Mouse (Mus musculus) adipocyte (in vitro differentiated cells): ENCODE measurements at regions not wholly inside any gene's neighbourhood (a gene's known extent, or its start where the extent isn't known, plus 50 kb on each side); places are given as distances from the start of the nearest gene placed in this dataset.
A peak's percentile ranks its signal among the peaks of the same experiment; 100 is the strongest.

ENCODE experiments used
- DNase-seq: peaks from one replicate; pipeline ENCODE4 v3.0.0-alpha.2; 2016; ENCODE audit warnings: low spot score

DNA sequence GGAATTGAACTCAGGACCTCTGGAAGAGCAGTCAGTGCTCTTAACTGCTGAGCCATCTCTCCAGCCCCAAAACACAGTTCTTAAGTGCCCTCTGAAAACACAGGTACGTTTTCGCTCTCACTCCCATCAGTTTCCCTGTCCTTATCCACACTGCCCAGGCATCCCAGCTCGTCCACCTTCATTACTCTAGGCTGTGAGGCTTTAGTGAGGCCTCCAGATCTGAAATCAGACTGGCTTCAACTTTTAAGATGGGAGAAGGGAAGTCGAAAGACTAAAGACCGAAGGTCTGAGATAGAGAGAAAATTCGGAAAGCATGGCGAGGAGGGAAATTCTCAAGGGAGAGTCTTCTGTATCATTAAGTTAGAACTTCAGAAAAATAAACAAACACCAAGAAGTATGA lies 54.8 kb upstream of the Tet2 start:
- DNase-seq = no peak

DNA sequence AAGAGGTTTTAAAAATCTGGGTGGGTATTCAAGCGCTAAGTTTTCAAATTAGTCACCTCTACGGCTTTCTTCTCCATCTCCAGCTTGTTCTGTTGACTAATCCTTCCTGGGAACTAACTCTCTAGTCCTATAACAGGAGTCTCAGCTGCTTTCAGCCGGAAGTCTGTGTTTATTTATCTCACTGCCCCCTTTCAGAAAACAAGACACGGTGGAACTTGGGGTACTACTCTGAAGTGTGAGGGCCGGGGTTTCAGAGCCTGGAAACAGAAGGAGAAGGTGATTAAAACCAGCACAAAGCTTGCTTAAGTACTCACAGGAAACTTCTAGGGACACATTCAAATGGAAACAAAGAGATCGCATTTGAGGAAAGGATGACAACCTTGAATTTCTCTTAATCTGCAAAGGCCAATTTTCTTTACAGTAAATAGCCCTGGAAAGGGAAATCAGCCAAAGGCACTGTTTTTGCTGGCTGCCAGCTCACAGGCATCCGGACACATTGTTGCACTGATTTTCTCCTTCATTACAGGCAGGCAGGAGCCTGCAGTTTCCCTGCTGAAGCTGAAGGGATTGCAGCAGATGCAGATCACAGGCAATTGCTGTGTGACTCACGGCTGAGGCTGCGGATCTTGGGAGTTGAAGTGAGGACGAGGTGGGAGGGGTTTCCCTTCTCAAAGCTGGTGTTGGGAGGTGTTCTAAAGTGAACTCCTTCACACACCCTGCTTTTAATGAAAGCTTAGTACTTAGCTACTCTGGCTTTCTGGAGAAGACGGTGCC lies 55.7 kb upstream of the Tet2 start:
- DNase-seq = peak; percentile 38

DNA sequence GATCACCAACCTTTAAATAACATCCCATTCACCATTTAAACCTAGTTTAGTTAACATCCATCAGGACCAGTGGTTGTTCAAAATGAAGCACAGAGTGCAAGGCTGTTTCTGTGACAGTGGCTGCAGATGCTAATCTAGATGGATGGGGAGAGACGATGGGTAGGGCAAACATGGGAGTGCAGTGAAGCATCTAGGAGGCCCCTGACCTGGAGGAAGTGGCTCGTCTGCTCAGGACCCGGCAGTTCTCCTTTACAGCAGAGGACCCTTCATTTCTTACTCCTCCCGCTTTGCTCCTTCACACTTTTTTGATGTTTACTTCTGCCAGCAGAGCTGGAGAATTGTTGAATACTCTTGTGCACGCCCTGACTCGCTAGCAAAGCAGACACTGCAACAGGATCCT lies 60.5 kb upstream of the Tet2 start:
- no peak for DNase-seq

DNA sequence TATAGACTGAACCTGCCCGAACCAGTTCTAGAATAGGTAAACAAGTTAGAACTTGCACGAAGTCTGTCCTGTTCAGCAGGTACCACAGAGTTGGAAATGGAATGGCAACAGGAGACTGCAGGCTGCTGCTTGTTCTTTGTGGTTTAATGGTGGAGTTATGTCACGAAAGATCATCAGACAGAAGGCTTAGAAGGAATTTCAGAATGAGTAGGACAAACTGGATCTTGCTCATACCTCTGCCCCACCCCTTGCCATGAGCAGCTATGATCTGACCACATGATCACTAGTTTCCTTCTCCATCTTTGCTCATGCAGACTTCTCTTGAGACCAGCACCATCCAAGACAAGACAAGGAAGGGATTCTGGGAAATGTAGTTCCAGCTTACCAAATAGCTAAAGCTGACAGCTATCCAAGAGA lies 63.9 kb upstream of the Tet2 start:
- no peak for DNase-seq

DNA sequence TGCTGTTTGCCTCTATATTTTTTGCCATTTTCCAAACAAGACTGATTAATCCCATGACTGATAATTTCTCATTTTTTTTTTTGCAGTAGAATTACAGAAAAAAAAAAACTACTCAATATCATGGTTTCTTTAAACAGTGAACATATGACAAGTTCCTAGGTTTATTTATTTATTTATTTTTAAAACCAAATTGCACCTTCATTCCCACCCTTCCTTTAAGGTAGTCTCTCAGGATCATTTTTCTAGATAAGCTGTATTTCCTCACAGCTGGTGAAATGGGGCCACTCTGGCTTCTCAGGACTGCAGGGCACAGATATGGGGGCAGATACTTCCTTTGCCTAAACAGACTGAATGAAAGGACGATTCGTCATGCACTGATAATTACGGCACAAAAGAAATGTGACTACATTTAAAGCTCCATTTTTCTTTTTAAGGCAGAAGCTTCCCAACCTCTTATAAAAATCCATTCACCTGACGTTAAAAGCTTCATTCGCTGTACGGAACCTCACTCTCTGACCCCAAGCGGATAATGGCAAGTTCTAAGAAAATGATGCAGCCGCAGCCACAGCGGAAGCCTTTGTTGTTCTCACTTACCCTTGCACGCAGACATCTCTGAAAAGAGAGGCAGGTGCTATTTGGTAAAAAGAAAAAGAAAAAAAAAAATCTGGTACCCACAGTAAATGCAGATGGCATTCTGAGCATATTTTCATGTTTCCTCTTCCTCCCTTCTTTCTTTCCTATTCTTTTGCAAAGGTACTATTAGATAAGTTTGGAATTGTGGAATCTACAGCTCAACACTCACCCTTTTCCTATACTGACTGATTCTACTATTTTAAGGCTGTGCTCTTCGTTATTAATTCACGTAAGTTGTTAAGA lies 69.1 kb upstream of the Tet2 start:
- DNase-seq = no peak

DNA sequence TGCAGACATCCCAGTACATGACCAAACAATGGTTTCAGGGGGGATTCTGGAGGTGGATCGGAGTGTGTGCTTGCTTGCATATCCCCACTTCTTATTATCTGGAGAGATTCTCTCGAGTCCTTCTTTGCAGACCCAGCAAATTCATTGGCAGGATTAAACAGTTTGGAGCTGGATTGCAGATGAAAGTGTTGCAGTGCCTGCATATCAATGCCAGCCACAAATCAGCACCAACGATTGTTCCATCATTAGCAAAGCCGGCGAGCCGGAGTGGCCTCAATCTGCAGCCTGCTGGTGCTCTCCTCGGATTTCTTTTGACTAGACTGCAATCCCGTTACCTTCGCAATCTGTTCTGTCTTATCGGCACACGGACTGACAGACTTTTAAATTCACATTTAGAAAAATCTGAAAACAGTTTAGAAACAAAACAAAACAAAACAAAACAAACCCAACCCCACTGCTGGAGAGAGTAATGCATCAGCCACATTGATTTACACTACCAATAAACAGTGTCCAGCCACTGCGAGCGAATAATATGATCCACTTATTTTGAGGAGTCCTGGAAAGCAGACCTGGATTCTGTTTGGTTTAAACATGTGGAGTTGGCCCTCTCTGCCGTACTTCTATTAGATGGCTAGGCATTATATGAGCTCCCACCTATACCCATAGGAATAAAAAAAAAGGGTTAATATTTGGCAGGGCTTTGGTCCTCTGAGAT lies 69.9 kb upstream of the Tet2 start:
- no peak for DNase-seq

DNA sequence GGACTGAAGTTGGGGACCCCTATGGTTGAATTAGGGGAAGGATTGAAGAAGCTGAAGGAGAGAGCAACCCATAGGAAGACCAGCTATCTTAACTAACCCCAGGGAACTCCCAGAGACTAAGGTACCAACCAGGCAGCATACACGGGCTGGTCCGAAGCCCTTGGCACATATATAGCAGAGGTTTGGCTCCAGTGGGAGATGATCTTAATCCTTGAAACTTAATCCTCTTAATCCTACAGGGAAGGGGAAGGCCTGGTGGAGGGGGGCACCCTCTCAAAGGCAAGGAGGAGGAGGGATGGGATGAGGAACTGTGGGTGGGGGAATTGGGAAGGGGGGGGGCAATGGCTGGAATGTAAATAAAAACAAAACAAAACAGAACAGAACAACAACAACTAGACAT lies 72.1 kb upstream of the Tet2 start:
- no peak for DNase-seq

DNA sequence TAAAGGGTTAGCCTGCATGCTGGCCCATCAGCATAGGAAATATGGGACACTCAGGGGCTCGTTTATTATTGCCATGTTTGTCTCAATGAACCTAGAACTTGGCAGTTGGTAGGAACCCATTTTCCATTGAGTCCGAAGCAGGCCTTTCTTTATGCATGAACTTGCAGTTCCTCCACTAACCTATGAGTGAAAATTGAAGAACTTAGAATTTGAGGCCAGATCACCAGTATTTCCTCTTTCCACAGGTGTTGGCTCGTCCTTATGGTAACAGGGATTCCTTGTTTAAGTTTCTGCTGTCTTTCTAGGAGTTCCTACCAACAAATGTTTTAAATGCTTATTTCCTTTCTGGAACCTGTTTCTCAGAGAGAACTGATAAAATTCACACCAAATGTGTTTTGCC lies 73.6 kb upstream of the Tet2 start:
- no peak for DNase-seq

DNA sequence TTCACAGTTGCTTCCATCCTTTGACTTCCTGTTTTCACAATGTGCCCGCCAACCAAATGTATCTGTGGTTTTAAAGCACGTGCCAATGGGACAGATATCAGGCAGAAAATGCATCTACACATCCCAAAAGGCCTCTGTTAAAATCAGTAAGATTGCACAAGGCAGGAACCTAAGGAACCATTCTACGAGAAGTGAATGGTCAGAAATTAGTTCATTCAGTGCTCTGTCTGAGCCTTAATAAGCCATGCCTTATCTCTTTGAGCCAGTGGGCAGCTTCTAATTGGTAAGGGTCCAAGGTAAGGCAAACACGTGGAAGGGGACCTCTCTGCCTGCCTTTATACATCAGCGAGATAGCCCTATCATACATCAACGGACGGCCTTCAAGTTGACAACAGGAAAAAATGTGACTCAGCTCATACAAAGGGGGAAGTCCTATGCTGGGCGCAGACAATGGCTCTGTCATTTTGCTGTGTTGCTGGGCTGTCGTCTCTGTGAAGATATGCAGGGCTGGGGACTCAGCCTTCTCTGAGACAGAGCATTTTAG lies 78.3 kb upstream of the Tet2 start:
- no peak for DNase-seq

DNA sequence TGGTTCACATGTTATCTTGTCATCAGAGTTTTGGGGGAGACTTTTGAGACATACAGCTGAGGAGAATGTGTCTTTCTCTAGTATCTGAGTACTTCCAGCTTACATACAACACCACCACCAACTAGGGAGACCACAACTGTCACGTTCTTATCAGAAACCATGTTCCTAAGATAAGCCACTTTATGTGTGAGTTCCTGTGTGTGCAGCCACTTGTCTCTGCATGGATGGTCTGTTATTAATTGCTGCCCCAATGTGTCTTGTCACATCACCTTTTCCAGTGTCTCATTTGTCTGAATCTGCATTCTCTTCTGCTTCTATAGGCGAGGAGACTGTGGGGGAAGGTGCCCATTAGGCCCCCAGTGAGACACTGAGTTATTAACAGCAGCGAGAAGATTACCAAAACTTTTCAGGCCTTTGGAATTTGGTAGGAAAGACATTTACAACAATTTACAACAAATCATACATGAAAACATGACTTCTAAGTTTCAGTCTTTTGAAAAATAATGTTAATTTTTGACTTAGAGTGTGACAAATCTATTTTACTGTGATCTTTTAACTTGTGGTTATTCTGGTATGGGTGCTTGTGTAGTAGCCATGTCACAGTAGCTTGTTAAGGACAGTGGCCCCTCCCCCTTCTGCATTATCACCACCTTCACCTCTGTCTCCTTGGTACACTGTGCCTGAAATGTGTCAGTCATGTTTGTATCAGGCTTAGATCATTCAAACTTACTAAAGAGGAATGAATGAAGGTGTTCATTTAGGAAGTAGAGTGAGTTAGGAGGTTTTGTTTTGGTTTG lies 79.3 kb upstream of the Tet2 start:
- no peak for DNase-seq

DNA sequence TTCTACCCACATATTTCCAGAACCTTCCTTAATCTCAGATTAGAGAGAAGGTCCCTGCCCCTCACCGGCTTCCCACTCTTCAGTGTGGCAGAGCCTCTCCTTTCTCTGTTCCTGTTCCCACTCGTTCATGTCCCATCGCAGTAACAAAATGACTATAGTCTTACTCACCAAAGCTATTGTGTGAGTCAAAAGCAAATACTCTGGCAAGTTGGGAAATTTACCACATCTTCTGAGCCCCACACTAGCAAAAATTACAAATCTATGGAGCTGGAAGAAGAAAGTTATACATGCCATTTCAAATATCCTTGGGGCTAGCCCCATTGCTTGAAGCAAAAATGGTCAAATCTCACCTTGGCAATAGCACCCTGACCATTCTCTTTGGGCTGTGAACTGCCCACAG lies 80.1 kb upstream of the Tet2 start:
- no peak for DNase-seq

DNA sequence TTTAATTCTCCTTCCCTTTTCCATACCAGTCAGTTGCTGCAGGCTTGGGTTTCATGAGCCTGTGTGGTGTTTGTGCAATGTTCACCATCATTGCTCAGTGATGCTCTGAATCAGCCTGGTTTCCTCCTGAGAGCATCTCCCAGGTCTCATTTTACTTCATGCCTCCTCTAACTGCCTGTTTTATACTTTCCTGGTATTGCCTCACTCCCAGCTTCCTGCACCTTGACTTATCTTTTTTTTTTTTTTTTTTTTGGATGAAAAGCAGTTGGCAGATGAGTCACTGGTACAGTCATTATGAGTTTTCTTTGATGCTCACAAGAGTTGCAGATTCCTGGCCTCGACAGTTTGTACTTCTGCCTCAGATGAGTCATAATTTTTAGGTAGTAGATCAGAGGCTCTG lies 81.5 kb upstream of the Tet2 start:
- no peak for DNase-seq

DNA sequence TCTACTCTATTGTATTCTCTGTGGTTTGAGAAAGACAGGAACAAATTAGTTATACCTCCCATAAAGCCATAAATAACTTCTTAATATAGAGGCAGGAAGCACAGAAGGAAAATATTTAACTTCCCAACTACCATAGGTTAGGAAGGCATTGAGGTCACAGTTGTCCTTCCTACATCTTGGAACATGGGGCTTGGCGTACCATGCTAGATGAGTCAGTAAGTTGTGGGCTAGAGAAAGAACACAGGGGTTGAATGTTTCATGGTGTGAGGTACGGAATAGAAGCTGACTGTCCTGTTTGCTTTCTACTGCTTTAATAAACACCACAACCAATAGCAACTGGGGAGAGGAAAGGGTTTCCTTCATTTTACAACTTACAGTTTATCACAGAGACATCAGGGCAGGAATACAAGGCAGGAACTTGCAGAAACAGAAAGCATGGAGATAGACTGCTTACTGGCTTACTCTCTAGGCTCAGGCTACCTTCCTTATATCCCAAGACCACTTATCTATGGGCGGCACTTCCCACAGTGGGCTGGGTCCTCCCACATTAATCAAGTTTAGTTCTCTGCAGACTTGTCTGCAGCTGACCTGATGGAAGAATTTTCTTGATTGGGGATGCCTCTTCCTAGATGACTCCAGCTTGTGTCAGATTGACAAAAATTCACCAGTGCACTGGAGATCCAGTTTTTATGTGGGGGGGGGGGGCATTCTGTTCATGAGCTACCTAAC lies 82.3 kb upstream of the Tet2 start:
- no peak for DNase-seq

DNA sequence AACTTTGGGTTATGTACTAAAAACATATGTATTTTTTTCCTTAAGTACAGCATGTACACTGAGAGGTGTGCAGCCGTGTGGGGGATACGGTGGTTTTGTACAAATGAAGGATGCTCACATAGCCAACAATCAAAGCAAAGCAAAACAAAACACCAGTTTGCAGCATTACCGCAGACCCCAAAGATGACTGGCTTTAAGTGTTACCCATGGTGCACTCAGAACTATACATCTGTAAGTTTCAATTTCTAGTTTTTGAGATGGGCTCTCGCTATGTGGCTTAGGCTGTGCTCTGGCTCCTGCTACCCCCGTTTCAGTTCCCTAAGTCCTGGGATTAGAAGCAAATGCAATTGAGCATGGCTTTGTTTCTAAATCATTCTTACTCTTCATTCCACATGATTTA lies 89.4 kb upstream of the Tet2 start:
- DNase-seq = no peak

DNA sequence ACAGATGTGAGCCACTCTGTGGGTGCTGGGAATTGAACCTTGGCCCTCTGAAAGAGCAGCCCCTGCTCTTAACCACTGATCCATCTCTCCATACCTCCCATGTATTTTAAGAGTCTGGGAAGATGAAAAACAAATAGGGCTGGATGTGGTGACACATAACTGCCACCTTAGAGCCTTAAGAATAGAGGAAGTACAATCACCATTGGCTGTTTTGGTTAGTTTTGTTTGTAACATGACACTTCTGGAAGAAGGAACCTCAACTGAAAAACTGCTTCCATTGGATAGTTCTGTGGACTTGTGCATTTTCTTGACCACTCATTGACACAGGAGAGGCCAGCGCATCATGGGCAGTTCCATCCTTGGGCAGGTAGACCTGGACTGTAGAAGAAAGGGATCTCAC lies 100.7 kb upstream of the Tet2 start:
- DNase-seq = no peak

DNA sequence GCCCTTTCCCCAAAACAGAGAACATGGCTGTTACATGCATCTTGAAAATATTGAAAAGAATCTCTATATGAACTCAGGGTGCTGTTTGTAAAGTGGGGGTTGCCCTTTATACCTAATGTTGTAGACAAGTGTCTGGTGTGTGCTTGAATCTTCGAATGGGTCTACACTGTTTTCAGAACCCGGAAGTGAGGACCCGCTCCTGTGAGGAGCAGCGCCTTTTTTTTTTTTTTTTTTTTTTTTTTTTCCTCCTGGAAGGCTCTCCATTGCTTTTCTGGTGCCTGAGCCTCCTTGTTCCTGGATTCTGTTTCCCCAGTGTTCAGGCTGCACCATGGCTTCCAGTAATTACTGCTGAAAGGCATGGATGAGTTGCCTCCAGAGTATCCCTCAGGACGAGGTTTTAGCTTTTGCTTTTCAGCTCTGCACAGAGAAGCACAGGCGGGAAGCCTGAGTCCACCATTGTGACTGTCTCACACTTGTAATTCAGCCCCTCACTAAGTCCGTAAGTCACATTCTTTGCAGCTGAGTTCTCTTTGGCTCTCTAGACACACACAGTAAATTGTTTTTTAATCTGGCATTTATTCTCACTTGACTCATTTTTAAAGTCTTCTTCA lies 101.6 kb upstream of the Tet2 start:
- DNase-seq = no peak

DNA sequence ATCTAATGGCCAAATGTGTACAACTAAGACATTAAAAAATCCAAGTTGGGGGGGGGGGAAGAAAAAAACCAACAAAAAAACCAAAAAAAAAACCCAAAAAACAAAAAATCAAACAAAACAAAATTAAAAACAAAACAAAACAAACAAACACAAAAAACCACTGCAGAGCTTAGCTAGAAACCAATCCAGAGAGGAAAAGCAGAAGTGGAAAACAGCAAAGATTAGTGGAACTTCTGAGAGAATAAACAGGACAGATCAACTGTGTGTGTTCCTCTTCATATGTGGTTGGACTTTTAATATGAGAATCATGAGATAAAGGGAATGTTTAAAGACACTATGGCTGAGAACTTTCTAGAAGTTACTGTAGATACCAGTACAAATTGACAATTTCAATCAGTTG lies 105.1 kb upstream of the Tet2 start:
- no peak for DNase-seq

DNA sequence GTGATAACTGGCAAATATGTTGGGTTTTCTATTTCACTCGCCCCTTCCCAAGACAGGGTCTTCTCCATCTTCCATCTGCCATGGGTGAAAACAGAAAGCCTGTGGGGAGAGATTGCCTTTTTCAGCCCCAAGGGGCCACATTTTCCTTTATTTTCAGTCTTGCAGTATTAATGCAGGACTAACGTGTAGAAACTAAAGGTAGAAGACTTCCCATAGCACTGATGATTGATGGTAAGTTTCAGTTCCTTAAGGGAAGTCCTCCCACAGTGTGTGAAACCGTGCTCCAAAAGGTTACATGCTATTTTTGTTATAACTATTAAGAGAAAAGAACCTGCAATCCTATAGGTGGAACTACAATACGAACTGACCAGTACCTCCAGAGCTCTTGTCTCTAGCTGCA lies 107.1 kb upstream of the Tet2 start:
- no peak for DNase-seq

DNA sequence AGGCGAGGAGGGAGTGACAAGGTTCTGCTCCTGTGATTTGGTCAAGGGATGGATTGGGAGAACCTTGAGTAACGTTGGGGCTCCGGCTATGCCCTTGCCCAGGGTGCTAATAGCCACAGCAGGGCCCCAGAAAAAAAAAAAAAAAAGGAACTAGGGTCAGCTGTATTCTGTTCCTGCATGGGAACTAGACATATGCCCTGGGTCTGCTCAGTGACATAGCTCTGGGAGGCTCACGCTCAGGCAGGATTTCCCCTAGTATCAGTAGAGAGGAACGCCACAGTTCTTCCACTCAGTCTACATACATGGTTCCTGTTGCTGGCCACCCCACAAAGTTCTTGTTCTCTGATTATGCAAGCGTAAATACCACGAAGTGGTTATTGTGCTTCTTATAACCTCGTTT lies 114.8 kb upstream of the Tet2 start:
- DNase-seq = no peak

DNA sequence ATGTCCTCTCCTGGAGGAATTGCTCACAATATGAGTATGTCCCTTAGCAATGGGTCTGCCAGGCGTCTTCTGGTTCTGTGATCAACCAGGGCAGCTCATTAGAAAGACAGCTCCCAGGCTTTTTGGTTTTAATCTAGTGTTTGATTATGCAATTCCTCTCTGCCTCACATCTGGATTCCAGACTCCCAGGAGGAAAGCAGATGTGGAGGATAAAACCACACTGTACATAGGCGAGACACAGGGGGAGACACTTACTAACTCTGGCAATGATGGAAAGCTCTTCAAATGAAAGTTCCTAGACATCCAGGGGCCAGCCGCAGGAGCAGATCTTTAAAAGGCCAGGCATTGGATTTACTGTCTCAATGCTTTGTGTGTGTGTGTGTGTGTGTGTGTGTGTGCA lies 116.4 kb upstream of the Tet2 start:
- no peak for DNase-seq

DNA sequence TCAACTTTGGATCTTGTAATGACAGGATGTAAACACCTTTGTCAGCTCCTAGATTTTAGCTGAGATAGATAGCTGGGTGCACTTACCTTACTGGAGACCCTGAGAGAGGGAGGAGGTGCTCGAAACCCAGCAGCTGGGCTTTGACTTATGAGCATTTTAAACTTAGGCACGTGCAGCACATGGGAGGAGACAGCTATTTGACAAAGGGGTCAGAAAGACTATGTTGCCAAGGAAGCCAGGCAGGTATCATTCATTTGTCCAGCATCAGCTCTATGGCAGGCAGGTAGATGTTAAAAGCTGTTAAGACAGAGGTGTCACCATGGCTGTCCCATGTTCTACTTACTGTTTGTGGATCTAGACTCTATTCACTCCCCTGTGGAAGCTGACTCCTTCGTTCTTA lies 120.0 kb upstream of the Tet2 start:
- no peak for DNase-seq
